Mouse (Mus musculus) fibroblast of lung, adult 2 months (primary cell): ENCODE measurements around the gene Il21.

ENCODE experiments used
- DNase-seq: peaks from one replicate; pipeline ENCODE4 v3.0.0-alpha.2; 2011; ENCODE audit warnings: low read depth

Il21 gene

DNA sequence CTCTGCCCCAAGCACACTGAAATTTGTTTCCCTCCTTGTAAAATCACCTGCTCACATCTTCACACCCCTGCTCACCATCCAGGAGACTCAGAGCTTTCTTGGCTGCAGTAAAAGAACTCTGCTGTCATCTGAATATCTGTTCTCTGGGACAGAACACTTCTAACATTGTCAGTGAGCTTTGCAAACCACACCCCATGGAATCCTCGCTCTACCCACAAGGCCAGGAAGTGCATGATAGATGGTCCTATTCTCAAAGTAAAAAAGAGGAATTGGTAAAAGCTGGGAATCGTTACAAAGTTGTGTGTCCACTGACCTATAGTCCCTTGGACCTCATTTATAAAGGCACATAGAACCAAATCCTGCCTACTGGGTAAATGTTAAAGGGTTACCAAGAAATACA lies 40.5 kb downstream of the Il21 start:
- no peak for DNase-seq

DNA sequence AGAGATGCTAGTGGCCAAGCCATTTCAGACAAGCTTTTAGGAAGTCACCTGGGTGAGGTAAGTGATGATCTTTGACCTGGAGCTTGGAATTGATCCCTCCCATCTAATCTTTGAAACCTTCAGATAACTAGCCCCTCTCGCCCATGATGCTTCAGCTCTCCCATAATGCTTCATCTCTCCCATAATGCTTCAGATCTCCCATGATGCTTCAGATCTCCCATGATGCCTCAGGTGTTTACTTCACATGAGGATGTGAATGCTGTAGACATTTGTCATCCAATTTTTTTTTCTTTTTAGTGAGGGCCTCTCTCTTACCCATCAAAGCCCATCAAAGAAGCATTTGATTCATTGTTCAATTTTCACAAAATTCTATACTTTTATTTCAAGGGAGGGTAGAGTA lies 46.9 kb downstream of the Il21 start:
- no peak for DNase-seq

DNA sequence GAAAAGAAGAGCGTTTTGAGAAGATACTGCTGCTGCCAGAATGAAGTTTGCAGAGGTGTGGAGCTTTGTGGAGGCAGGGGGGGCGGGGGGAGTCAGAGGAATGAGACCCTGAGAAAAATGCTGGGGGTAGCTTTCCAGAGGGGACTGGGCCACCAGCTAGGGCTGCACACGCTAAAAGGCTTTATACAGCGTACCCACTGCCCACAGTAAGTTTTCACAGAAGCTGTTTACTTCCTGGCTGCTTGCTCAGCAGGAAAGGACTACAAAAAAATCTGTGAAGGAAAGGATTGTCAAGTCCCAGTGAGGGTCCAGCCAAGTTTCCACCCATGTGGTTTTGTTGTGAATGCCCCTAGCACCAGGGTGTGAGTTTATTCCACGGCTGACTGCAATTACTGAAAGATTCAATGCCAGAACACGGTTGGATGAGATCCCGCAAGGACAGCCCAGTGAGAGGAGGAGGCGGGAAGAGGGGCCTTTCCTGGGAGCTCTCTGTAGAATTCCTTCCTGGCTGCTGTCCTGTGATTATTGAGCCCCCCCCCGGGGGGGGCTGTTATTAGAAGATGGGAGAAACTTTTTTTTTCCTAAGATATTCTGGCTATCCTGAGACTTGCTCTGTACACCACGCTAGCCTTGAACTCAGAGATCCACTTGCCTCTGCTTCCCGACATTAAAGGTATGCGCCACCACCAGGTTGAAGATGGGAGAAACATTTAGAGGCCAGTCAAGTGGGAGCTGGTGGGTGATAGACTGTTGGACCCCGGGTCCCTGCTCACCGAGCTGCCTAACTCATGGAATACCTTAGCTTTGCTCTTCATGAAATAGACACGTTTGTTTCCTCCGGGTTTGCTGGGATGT lies 49.8 kb downstream of the Il21 start:
- DNase-seq, result peak; percentile 31

DNA sequence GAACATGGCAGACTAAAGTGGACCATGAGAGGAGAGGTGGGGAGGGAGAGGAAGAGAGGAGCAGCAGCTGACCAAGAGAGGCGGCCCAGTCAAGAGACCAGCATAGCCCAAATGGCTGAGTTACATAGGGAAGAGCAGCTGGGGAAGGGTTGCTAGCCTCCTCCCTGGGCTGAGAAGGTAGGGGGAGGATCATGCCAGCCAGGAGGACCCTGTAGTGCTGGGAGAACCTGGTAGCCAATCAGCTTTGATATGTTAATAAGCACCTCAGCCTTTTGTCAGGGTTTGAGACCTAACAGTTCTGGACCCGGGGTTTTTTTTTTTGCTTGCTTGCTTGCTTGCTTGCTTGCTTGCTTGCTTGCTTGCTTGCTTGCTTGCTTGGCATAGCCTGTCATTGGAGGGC lies 51.4 kb downstream of the Il21 start:
- DNase-seq, result no peak

DNA sequence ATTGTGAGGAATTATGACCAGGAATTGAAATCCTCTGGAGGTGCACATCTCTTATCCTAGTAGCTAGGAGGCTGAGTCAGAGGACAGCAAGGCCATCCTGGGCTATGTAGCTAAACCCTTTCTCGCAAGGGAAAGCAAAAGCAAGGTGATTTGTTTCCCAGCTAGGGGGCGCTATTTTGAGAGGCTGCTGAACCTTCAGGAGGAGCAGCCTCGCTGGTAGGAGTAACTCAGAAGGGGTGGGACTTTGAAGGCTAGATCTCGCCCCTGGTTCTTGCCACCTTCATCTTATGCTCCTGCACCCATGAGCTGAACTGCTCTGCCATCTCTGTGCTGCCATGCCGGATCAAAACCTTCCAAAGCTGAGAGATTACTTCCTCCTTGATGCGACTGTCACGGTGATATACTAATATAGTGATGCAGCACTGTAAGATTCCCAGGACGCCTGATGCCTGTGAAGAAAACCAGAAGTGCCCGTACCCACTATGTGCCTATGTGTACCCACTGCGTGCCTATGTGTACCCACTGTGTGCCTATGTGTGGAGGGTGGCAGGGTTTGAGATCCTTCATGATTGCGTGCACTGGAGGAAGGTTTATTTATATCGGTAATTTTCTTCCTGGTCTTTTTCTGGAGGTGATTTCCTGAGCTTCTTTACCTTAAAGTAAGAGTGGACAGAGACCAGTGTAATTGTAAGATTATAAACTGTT lies 52.2 kb downstream of the Il21 start:
- DNase-seq, result no peak

DNA sequence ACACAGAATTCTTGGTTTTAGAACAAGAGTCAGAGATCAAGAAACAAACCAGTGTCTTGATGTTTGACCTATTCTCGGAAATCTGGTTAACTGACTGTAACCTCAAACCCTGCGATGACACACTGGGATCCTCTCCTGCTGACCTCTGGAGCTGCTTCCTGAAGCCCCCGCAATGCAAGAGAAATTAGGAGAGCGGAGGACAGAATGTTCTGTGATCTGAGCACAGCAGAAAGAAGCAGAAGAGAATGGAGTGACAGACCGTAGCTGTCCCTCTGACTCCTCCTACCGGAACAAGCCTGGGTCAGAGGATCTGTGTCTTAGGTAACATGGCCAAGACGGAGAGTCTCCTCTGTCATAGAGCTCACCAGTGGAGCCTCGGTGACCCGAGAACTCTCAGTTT lies 53.0 kb downstream of the Il21 start:
- DNase-seq, result no peak

DNA sequence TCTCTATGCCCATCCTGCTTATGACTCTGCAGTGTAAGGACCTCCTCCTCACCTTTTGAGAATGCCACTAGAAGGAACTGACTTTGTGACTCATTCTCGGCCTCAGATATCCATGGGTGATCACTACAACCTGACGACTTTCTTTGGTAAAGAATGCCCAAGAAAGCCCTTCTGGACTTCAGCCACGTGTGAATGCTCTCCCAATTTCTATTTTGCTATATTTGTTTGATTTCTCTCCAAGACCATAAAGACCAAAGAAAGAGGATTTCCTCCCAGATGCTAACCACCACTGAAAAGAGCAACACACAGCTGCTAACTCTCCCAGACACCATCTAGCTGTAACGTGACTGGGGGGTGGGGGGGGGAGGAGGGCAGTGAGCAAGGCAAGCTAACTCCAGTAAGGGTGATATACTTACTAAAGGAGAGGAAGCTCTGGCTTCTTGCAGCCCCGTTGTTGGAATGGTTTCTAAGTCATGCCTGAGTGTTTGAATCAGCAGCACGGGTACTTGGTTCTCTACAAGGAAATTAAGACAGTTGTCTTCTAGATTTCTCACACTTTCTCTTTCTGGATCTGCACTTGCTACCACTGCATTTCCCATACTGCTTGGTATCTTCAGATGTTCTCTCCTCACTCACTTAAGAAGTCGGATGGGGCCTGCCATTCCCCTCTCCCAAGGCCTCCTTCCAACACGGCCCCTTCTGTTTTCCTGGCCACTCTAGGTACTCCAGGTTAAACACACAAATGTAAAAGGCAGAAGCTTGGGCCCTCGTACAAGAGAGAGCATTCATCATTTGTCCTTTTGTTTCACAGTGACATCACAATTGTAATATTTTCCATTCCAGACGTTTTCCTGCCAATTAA lies 57.5 kb downstream of the Il21 start:
- DNase-seq, result no peak

DNA sequence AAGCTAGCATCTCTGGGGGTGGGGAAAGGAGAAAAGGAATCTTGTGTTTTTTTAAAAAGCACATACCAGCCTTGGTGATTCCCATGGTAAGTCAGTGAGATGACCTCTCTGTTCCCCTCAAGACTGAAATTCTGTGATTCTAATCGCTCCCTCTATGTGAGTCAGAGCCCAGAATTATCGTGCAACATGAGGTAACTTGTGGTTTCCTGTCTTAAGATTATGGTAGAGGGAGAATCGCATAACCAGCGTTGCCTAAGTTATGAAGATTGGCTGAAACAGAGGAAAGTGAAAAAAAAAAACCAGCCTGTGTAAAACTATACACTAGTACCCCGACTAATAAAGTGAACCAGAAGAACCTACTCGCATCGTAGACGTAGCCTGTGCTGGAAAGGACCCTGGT lies 59.2 kb downstream of the Il21 start:
- DNase-seq, result peak; percentile 75
